Comparison of ENCODE assay signal across 8 mouse cellular contexts in genomic region chr12:4107383-4107782, GRCm38 (mm10). TPM values are rescaled to one million over a fixed set of nuclear protein-coding genes. Genes with fewer than 3 reads are reported as not detected.
DNase-seq lines count a peak whose midpoint lies in the region; ATAC-seq and TF ChIP-seq lines count a peak whose summit lies in the region.

No protein-coding gene starts in this region.

- H3K9me3 ChIP-seq in MEL (replicated peaks; ENCODE audit: insufficient read depth, low read length): no peaks in the 10 kb centered on the region
- no peaks in the 10 kb centered on the region for H3K9me3 ChIP-seq in forebrain, embryonic 10.5 days
- H3K9me3 ChIP-seq in hindbrain, embryonic 13.5 days: no peaks in the 10 kb centered on the region

- DNase-seq in MEL (ENCODE audit: low read depth, low spot score): peak; percentile 69
- DNase-seq in brain, embryonic 18.5 days (ENCODE audit: low read depth, low spot score): peak; percentile 18
- DNase-seq in forebrain, embryonic 10.5 days (ENCODE audit: extremely low spot score, low spot score): peak; percentile 64
- peak; percentile 52 for DNase-seq in layer of hippocampus, adult 9-10 months (ENCODE audit: low spot score)
- peak; percentile 76 to 85 for DNase-seq in right cerebral cortex, postnatal 10 days (ENCODE audit: low spot score in 2 of 2)
- DNase-seq in urinary bladder, postnatal 36 days (ENCODE audit: low spot score in 2 of 2): peak; percentile 39 to 64

- TF ChIP-seq EP300 in MEL (IDR thresholded peaks at IDR 0.05; ENCODE audit: low read depth in 1 of 2, low read length in 2 of 2): no peak

- no peak overlapping the region for H3K4me3 ChIP-seq in MEL (ENCODE audit: control insufficient read depth in 1 of 2, insufficient read depth in 1 of 2, low read depth in 2 of 2, low read length in 2 of 2)
- no peak overlapping the region for H3K4me3 ChIP-seq in forebrain, embryonic 10.5 days
- no peak overlapping the region for H3K4me3 ChIP-seq in hindbrain, embryonic 13.5 days

- peak; percentile 69 for ATAC-seq in hindbrain, embryonic 13.5 days (ENCODE audit: low FRiP score)
- ATAC-seq in megakaryocyte, adult 5-6 weeks (ENCODE audit: poor library complexity, severe bottlenecking): peak; percentile 52; the same call in 1 of the 2 replicates

- H3K4me2 ChIP-seq in hindbrain, embryonic 13.5 days: no peak overlapping the region

- no peak for TF ChIP-seq POLR2A in MEL (IDR thresholded peaks at IDR 0.05; ENCODE audit: control insufficient read depth in 1 of 2, insufficient read depth in 1 of 2, low read depth in 1 of 2, low read length in 2 of 2, poor library complexity in 1 of 2)

- no peaks in the 10 kb centered on the region for H3K27me3 ChIP-seq in MEL (ENCODE audit: control insufficient read depth in 1 of 2, insufficient read depth in 2 of 2, low read length in 2 of 2)
- no peaks in the 10 kb centered on the region for H3K27me3 ChIP-seq in forebrain, embryonic 10.5 days (ENCODE audit: poor library complexity, severe bottlenecking)
- H3K27me3 ChIP-seq in hindbrain, embryonic 13.5 days: no peaks in the 10 kb centered on the region

- TF ChIP-seq CTCF in MEL (IDR thresholded peaks at IDR 0.05 in 2 of 3, conservative IDR thresholded peaks at IDR 0.05 in 1 of 3; ENCODE audit: control insufficient read depth in 1 of 3, insufficient read depth in 1 of 3, low read depth in 2 of 3, low read length in 3 of 3, poor library complexity in 1 of 3, severe bottlenecking in 1 of 3): peak; percentile 77 to 81 (median 80)

- no peak overlapping the region for H3K9ac ChIP-seq in MEL (ENCODE audit: control insufficient read depth, low read depth, low read length, poor library complexity, severe bottlenecking)
- H3K9ac ChIP-seq in hindbrain, embryonic 13.5 days: no peak overlapping the region

- 81% methylated on average over 4 of the region's 4 CpGs for WGBS in forebrain, embryonic 10.5 days
- 74% methylated on average over 4 of the region's 4 CpGs for WGBS in hindbrain, embryonic 13.5 days

- H3K4me1 ChIP-seq in MEL (ENCODE audit: control insufficient read depth in 1 of 2, insufficient read depth in 2 of 2, low read length in 2 of 2): no peaks in the 10 kb centered on the region
- H3K4me1 ChIP-seq in forebrain, embryonic 10.5 days: no peaks in the 10 kb centered on the region
- no peaks in the 10 kb centered on the region for H3K4me1 ChIP-seq in hindbrain, embryonic 13.5 days (replicated peaks)

- H3K27ac ChIP-seq in MEL (ENCODE audit: control insufficient read depth, low read depth, low read length): no peak overlapping the region
- H3K27ac ChIP-seq in forebrain, embryonic 10.5 days: no peak overlapping the region
- H3K27ac ChIP-seq in hindbrain, embryonic 13.5 days: no peak overlapping the region

- H3K79me2 ChIP-seq in MEL (ENCODE audit: control insufficient read depth, insufficient read depth, low read length, poor library complexity): no peaks in the 10 kb centered on the region

- peak; percentile 66 for TF ChIP-seq RAD21 in MEL (IDR thresholded peaks at IDR 0.05; ENCODE audit: low read depth, low read length)

- no peaks in the 10 kb centered on the region; a peak in 1 of 4 replicates for H3K36me3 ChIP-seq in MEL (ENCODE audit: control insufficient read depth in 1 of 2, insufficient read depth in 2 of 2, low read length in 2 of 2)
- peaks cover 79% of the 10 kb centered on the region for H3K36me3 ChIP-seq in forebrain, embryonic 10.5 days (replicated peaks)
- peaks cover 66% of the 10 kb centered on the region for H3K36me3 ChIP-seq in hindbrain, embryonic 13.5 days

TF ChIP-seq in MEL, 35 proteins besides CTCF, POLR2A, EP300 and RAD21:
- TF ChIP-seq ZNF384 (IDR thresholded peaks at IDR 0.05; ENCODE audit: low read depth, low read length) (no peak), MAX (IDR thresholded peaks at IDR 0.05; ENCODE audit: low read length) (no peak), UBTF (IDR thresholded peaks at IDR 0.05; ENCODE audit: borderline replicate concordance, insufficient read depth, low read depth, low read length) (no peak), SMC3 (IDR thresholded peaks at IDR 0.05; ENCODE audit: low read depth, low read length) (peak; percentile 91), ETS1 (IDR thresholded peaks at IDR 0.05; ENCODE audit: low read depth, low read length) (no peak), POLR2AphosphoS5 (IDR thresholded peaks at IDR 0.05; ENCODE audit: borderline replicate concordance, low read depth, low read length) (no peak), CHD2 (IDR thresholded peaks at IDR 0.05; ENCODE audit: low read length) (no peak), USF1 (IDR thresholded peaks at IDR 0.05; ENCODE audit: low read depth, low read length) (no peak), GATA1 (IDR thresholded peaks at IDR 0.05; ENCODE audit: low read depth, low read length) (0 out of 2 replicates have a peak, but pooled peaks have one; percentile 19), ZMIZ1 (IDR thresholded peaks at IDR 0.05; ENCODE audit: low read depth, low read length) (no peak), MAZ (IDR thresholded peaks at IDR 0.05; ENCODE audit: low read depth, low read length) (no peak), ZC3H11A (IDR thresholded peaks at IDR 0.05; ENCODE audit: low read depth, low read length) (peak; percentile 60)

RNA-seq across cellular contexts. Expression of gene Dnajc27, which starts 25.0 kb away (rescaled TPM):
- 6.5 and 7.9 TPM in 2 replicates for total RNA-seq in MEL (2012; rRNA removed)
- polyA plus RNA-seq in MEL (2012; ENCODE audit: insufficient read depth in 1 of 2, insufficient read length in 2 of 2, low read depth in 1 of 2, low replicate concordance in 2 of 2, missing spikeins in 1 of 2): 1 to 10 TPM in 1 of 2 experiments, not detected in 1; 9.7 TPM
- 11.8 and 12.1 TPM in 2 replicates for polyA plus RNA-seq in forebrain, embryonic 10.5 days (2016; fragmentation: Nextera tagmentation; extraction: Ambion mirVana)
- polyA plus RNA-seq in hindbrain, embryonic 13.5 days (2015; fragmentation: Nextera tagmentation; extraction: Ambion mirVana): 14.7 and 14.8 TPM in 2 replicates
- total RNA-seq in megakaryocyte, adult 5-6 weeks (2015): 1.5 and 2.1 TPM in 2 replicates
- total RNA-seq in megakaryocyte, adult 5-6 weeks (2017): 2.1 and 4.3 TPM in 2 replicates

RNA-seq across cellular contexts. Expression of gene Adcy3, which starts 25.5 kb away (rescaled TPM):
- 0.03 and 0.19 TPM in 2 replicates for total RNA-seq in MEL (2012; rRNA removed)
- 1 to 10 TPM in 1 of 2 experiments, not detected in 1; 3.0 TPM for polyA plus RNA-seq in MEL (2012; ENCODE audit: insufficient read depth in 1 of 2, insufficient read length in 2 of 2, low read depth in 1 of 2, low replicate concordance in 2 of 2, missing spikeins in 1 of 2)
- polyA plus RNA-seq in forebrain, embryonic 10.5 days (2016; fragmentation: Nextera tagmentation; extraction: Ambion mirVana): 4.0 and 4.7 TPM in 2 replicates
- 7.0 and 7.1 TPM in 2 replicates for polyA plus RNA-seq in hindbrain, embryonic 13.5 days (2015; fragmentation: Nextera tagmentation; extraction: Ambion mirVana)
- 0.38 and 2.5 TPM in 2 replicates for total RNA-seq in megakaryocyte, adult 5-6 weeks (2015)
- total RNA-seq in megakaryocyte, adult 5-6 weeks (2017): 0.77 and 1.0 TPM in 2 replicates

Comparison
In these comparisons a context has a peak if more than half of its experiments do, and no peak if none do; other contexts are left out.
1. DNase-seq: peak in every context shown above with its lines; median percentile 80 in right cerebral cortex, postnatal 10 days; 69 in MEL; 64 in forebrain, embryonic 10.5 days; 52 in layer of hippocampus, adult 9-10 months; 52 in urinary bladder, postnatal 36 days; 18 in brain, embryonic 18.5 days.